Mouse (Mus musculus): ENCODE data around the gene Fez2. TPM values are rescaled to one million over a fixed set of nuclear protein-coding genes. Genes with fewer than 3 reads are reported as not detected.

The Fez2 gene
- polyA plus RNA-seq, 1 experiment = 18.0 TPM

GRCm38 (mm10) chr17:78406854-78407253, 11.1 kb downstream of the Fez2 start:
- Histone ChIP-seq H3K9ac (ENCODE audit: low read depth, poor library complexity, severe bottlenecking) (no peak overlapping the region), H3K27ac (ENCODE audit: insufficient read depth, low read length) (no peak overlapping the region), H3K9me3 (replicated peaks; ENCODE audit: control insufficient read depth, insufficient read depth, low read length, poor library complexity, severe bottlenecking) (no peaks in the 10 kb centered on the region), H3K4me3 (ENCODE audit: low read depth, low read length) (no peak overlapping the region), H3K27me3 (ENCODE audit: control insufficient read depth, insufficient read depth, low read length, poor library complexity, severe bottlenecking) (no peaks in the 10 kb centered on the region), H3K36me3 (ENCODE audit: control insufficient read depth, insufficient read depth, low read length, poor library complexity, severe bottlenecking) (no peaks in the 10 kb centered on the region), H3K4me1 (ENCODE audit: control insufficient read depth, insufficient read depth, low read length) (peaks cover 2% of the 10 kb centered on the region)
- no peak for TF ChIP-seq EP300 (IDR thresholded peaks at IDR 0.05; ENCODE audit: insufficient read depth, low read depth, low read length)
- no peak for TF ChIP-seq POLR2A (IDR thresholded peaks at IDR 0.05; ENCODE audit: insufficient read depth, low read length)
- no peak for TF ChIP-seq CTCF (IDR thresholded peaks at IDR 0.05; ENCODE audit: low read depth, low read length)

- no peak overlapping the region for H3K27ac ChIP-seq (ENCODE audit: insufficient read depth, low read length)
- no peaks in the 10 kb centered on the region for H3K36me3 ChIP-seq (ENCODE audit: control insufficient read depth, insufficient read depth, low read length, poor library complexity, severe bottlenecking)
- H3K4me1 ChIP-seq (ENCODE audit: control insufficient read depth, insufficient read depth, low read length) = peaks cover 2% of the 10 kb centered on the region
- no peak overlapping the region for H3K9ac ChIP-seq (ENCODE audit: low read depth, poor library complexity, severe bottlenecking)
- no peaks in the 10 kb centered on the region for H3K9me3 ChIP-seq (replicated peaks; ENCODE audit: control insufficient read depth, insufficient read depth, low read length, poor library complexity, severe bottlenecking)
- no peak overlapping the region for H3K4me3 ChIP-seq (ENCODE audit: low read depth, low read length)
- H3K27me3 ChIP-seq (ENCODE audit: control insufficient read depth, insufficient read depth, low read length, poor library complexity, severe bottlenecking) = no peaks in the 10 kb centered on the region
- no peak for TF ChIP-seq CTCF (IDR thresholded peaks at IDR 0.05; ENCODE audit: low read depth, low read length)
- no peak for TF ChIP-seq EP300 (IDR thresholded peaks at IDR 0.05; ENCODE audit: insufficient read depth, low read depth, low read length)
- no peak for TF ChIP-seq POLR2A (IDR thresholded peaks at IDR 0.05; ENCODE audit: insufficient read depth, low read length)
These were observed 12.6 kb downstream of the Fez2 start for GRCm38 (mm10) chr17:78405336-78405735.

GRCm38 (mm10) chr17:78403804-78404203, 14.1 kb downstream of the Fez2 start:
- no peak overlapping the region for H3K4me3 ChIP-seq (ENCODE audit: low read depth, low read length)
- H3K27me3 ChIP-seq (ENCODE audit: control insufficient read depth, insufficient read depth, low read length, poor library complexity, severe bottlenecking) = no peaks in the 10 kb centered on the region
- no peak overlapping the region for H3K9ac ChIP-seq (ENCODE audit: low read depth, poor library complexity, severe bottlenecking)
- TF ChIP-seq EP300 (IDR thresholded peaks at IDR 0.05; ENCODE audit: insufficient read depth, low read depth, low read length) (no peak), CTCF (IDR thresholded peaks at IDR 0.05; ENCODE audit: low read depth, low read length) (no peak), POLR2A (IDR thresholded peaks at IDR 0.05; ENCODE audit: insufficient read depth, low read length) (no peak)
- H3K36me3 ChIP-seq (ENCODE audit: control insufficient read depth, insufficient read depth, low read length, poor library complexity, severe bottlenecking) = no peaks in the 10 kb centered on the region
- H3K9me3 ChIP-seq (replicated peaks; ENCODE audit: control insufficient read depth, insufficient read depth, low read length, poor library complexity, severe bottlenecking) = no peaks in the 10 kb centered on the region
- no peak overlapping the region for H3K27ac ChIP-seq (ENCODE audit: insufficient read depth, low read length)
- H3K4me1 ChIP-seq (ENCODE audit: control insufficient read depth, insufficient read depth, low read length) = peaks cover 2% of the 10 kb centered on the region

GRCm38 (mm10) chr17:78403229-78403628, 14.7 kb downstream of the Fez2 start:
- Histone ChIP-seq H3K27ac (ENCODE audit: insufficient read depth, low read length) (no peak overlapping the region), H3K27me3 (ENCODE audit: control insufficient read depth, insufficient read depth, low read length, poor library complexity, severe bottlenecking) (no peaks in the 10 kb centered on the region), H3K9ac (ENCODE audit: low read depth, poor library complexity, severe bottlenecking) (no peak overlapping the region), H3K4me3 (ENCODE audit: low read depth, low read length) (no peak overlapping the region), H3K36me3 (ENCODE audit: control insufficient read depth, insufficient read depth, low read length, poor library complexity, severe bottlenecking) (no peaks in the 10 kb centered on the region), H3K9me3 (replicated peaks; ENCODE audit: control insufficient read depth, insufficient read depth, low read length, poor library complexity, severe bottlenecking) (no peaks in the 10 kb centered on the region), H3K4me1 (ENCODE audit: control insufficient read depth, insufficient read depth, low read length) (peaks cover 2% of the 10 kb centered on the region)
- no peak for TF ChIP-seq CTCF (IDR thresholded peaks at IDR 0.05; ENCODE audit: low read depth, low read length)
- TF ChIP-seq EP300 (IDR thresholded peaks at IDR 0.05; ENCODE audit: insufficient read depth, low read depth, low read length) = no peak
- no peak for TF ChIP-seq POLR2A (IDR thresholded peaks at IDR 0.05; ENCODE audit: insufficient read depth, low read length)

GRCm38 (mm10) chr17:78402174-78402573, 15.8 kb downstream of the Fez2 start:
- Histone ChIP-seq H3K36me3 (ENCODE audit: control insufficient read depth, insufficient read depth, low read length, poor library complexity, severe bottlenecking) (no peaks in the 10 kb centered on the region; the same call in 1 of the 2 replicates), H3K4me1 (ENCODE audit: control insufficient read depth, insufficient read depth, low read length) (peaks cover 2% of the 10 kb centered on the region), H3K9ac (ENCODE audit: low read depth, poor library complexity, severe bottlenecking) (no peak overlapping the region), H3K9me3 (replicated peaks; ENCODE audit: control insufficient read depth, insufficient read depth, low read length, poor library complexity, severe bottlenecking) (no peaks in the 10 kb centered on the region), H3K4me3 (ENCODE audit: low read depth, low read length) (no peak overlapping the region), H3K27me3 (ENCODE audit: control insufficient read depth, insufficient read depth, low read length, poor library complexity, severe bottlenecking) (no peaks in the 10 kb centered on the region), H3K27ac (ENCODE audit: insufficient read depth, low read length) (no peak overlapping the region)
- TF ChIP-seq CTCF (IDR thresholded peaks at IDR 0.05; ENCODE audit: low read depth, low read length) (no peak), POLR2A (IDR thresholded peaks at IDR 0.05; ENCODE audit: insufficient read depth, low read length) (no peak), EP300 (IDR thresholded peaks at IDR 0.05; ENCODE audit: insufficient read depth, low read depth, low read length) (no peak)

GRCm38 (mm10) chr17:78401713-78402112, 16.2 kb downstream of the Fez2 start:
- no peak for TF ChIP-seq POLR2A (IDR thresholded peaks at IDR 0.05; ENCODE audit: insufficient read depth, low read length)
- TF ChIP-seq EP300 (IDR thresholded peaks at IDR 0.05; ENCODE audit: insufficient read depth, low read depth, low read length) = no peak
- TF ChIP-seq CTCF (IDR thresholded peaks at IDR 0.05; ENCODE audit: low read depth, low read length) = no peak
- Histone ChIP-seq H3K4me3 (ENCODE audit: low read depth, low read length) (no peak overlapping the region), H3K4me1 (ENCODE audit: control insufficient read depth, insufficient read depth, low read length) (no peaks in the 10 kb centered on the region), H3K9ac (ENCODE audit: low read depth, poor library complexity, severe bottlenecking) (no peak overlapping the region), H3K36me3 (ENCODE audit: control insufficient read depth, insufficient read depth, low read length, poor library complexity, severe bottlenecking) (no peaks in the 10 kb centered on the region; the same call in 1 of the 2 replicates), H3K27ac (ENCODE audit: insufficient read depth, low read length) (no peak overlapping the region), H3K27me3 (ENCODE audit: control insufficient read depth, insufficient read depth, low read length, poor library complexity, severe bottlenecking) (no peaks in the 10 kb centered on the region), H3K9me3 (replicated peaks; ENCODE audit: control insufficient read depth, insufficient read depth, low read length, poor library complexity, severe bottlenecking) (no peaks in the 10 kb centered on the region)
